Mouse (Mus musculus) small intestine, adult 2 months (tissue): ENCODE data around the gene Cbx5.

Experiments
- CTCF ChIP-seq: fragments of 200-500 bp; IDR thresholded peaks from 2 replicates; pipeline ENCODE4 v1.5.1; 2012; ENCODE audit warnings: low read depth, mild to moderate bottlenecking, control low read depth, inconsistent platforms, low read length, moderate library complexity, mixed read lengths; ENCODE audit not compliant: insufficient replicate concordance, insufficient read length; ENCODE audit errors: extremely low read depth
- POLR2A ChIP-seq: fragments of 200-500 bp; IDR thresholded peaks from 2 replicates; pipeline ENCODE4 v1.6.1; 2012; ENCODE audit warnings: low read depth, mild to moderate bottlenecking, control low read depth, inconsistent platforms, low read length, moderate library complexity

GRCm38 (mm10) chr15:103277949-103278348, 38.3 kb upstream of the Cbx5 start:
- TF ChIP-seq CTCF (no peak), POLR2A (no peak)
